Mouse (Mus musculus): ENCODE data around the gene Actb.

GRCm38 (mm10) chr5:142916593-142916992, 10.0 kb upstream of the Actb start:
- TF ChIP-seq POLR2A (IDR thresholded peaks at IDR 0.05; ENCODE audit: control insufficient read depth, low read depth, low read length) (no peak), CTCF (IDR thresholded peaks at IDR 0.05; ENCODE audit: control insufficient read depth, insufficient read depth, insufficient replicate concordance, low read depth, low read length) (no peak)

All from testis, adult 2 months (tissue).